Mouse (Mus musculus): ENCODE measurements around the gene Lrsam1.

GRCm38 (mm10) chr2:32918391-32918790 is 43.0 kb downstream of the Lrsam1 start:
- TF ChIP-seq CTCF (IDR thresholded peaks at IDR 0.05; ENCODE audit: control insufficient read depth, insufficient read depth, low read length) (no peak), POLR2A (IDR thresholded peaks at IDR 0.05; ENCODE audit: borderline replicate concordance, control insufficient read depth, low read depth, low read length) (no peak)
